Mouse (Mus musculus): ENCODE measurements around the gene Map4k2. TPM values are rescaled to one million over a fixed set of nuclear protein-coding genes. Genes with fewer than 3 reads are reported as not detected.

Map4k2 gene
- polyA plus RNA-seq, 1 experiment from 2014 or later, result 17.1 TPM

GRCm38 (mm10) chr19:6321786-6322621 lies 18.9 kb upstream of the Map4k2 start:
- no peaks in the 10 kb centered on the region for H3K4me1 ChIP-seq (replicated peaks)
- H3K4me3 ChIP-seq (replicated peaks), result no peak overlapping the region
- H3K9me3 ChIP-seq, result no peaks in the 10 kb centered on the region
- no peak overlapping the region for H3K9ac ChIP-seq (replicated peaks)
- no peak for ATAC-seq
- H3K36me3 ChIP-seq, result peaks cover 31% of the 10 kb centered on the region
- 87% methylated on average over 33 of the region's 33 CpGs for WGBS
- no peak overlapping the region for H3K4me2 ChIP-seq (replicated peaks)
- no peaks in the 10 kb centered on the region for H3K27me3 ChIP-seq
- H3K27ac ChIP-seq, result no peak overlapping the region

- no peak overlapping the region for H3K4me3 ChIP-seq (replicated peaks)
- H3K9me3 ChIP-seq, result no peaks in the 10 kb centered on the region
- no peak for ATAC-seq
- H3K9ac ChIP-seq (replicated peaks), result no peak overlapping the region
- H3K36me3 ChIP-seq, result 0 out of 2 replicates have a peak, but pooled peaks cover 11% of the 10 kb centered on the region
- H3K27ac ChIP-seq, result no peak overlapping the region
- no peak overlapping the region for H3K4me2 ChIP-seq (replicated peaks)
- no peaks in the 10 kb centered on the region for H3K4me1 ChIP-seq (replicated peaks)
- WGBS, result 80% methylated on average over 9 of the region's 9 CpGs
- no peaks in the 10 kb centered on the region for H3K27me3 ChIP-seq
Measured at GRCm38 (mm10) chr19:6324751-6325150, 16.2 kb upstream of the Map4k2 start.

GRCm38 (mm10) chr19:6331178-6331577 lies 9.8 kb upstream of the Map4k2 start:
- no peak for ATAC-seq
- 73% methylated on average over 5 of the region's 5 CpGs for WGBS
- no peak overlapping the region for H3K9ac ChIP-seq (replicated peaks)

GRCm38 (mm10) chr19:6331719-6332516 lies 9.0 kb upstream of the Map4k2 start:
- 21% methylated on average over 13 of the region's 13 CpGs for WGBS
- H3K4me3 ChIP-seq (replicated peaks), result 0 out of 2 replicates have a peak overlapping the region, but pooled peaks have one; percentile 13
- H3K27me3 ChIP-seq, result no peaks in the 10 kb centered on the region
- peaks cover 22% of the 10 kb centered on the region for H3K4me1 ChIP-seq (replicated peaks)
- peaks cover 3% of the 10 kb centered on the region; the same call in 1 of the 2 replicates for H3K36me3 ChIP-seq
- H3K27ac ChIP-seq, result no peak overlapping the region
- ATAC-seq, result no peak
- no peak overlapping the region for H3K9ac ChIP-seq (replicated peaks)
- no peaks in the 10 kb centered on the region for H3K9me3 ChIP-seq
- H3K4me2 ChIP-seq (replicated peaks), result peak overlapping the region; percentile 40

More at GRCm38 (mm10) chr19:6331178-6331577, 9.8 kb upstream of the Map4k2 start:
- Histone ChIP-seq H3K4me3 (replicated peaks) (no peak overlapping the region), H3K27me3 (no peaks in the 10 kb centered on the region), H3K9me3 (no peaks in the 10 kb centered on the region), H3K4me2 (replicated peaks) (no peak overlapping the region), H3K27ac (no peak overlapping the region), H3K36me3 (no peaks in the 10 kb centered on the region), H3K4me1 (replicated peaks) (peaks cover 14% of the 10 kb centered on the region)

- no peaks in the 10 kb centered on the region for H3K9me3 ChIP-seq
- peak overlapping the region; percentile 94 for H3K4me2 ChIP-seq (replicated peaks)
- peak overlapping the region; percentile 85 for H3K4me3 ChIP-seq (replicated peaks)
- H3K36me3 ChIP-seq, result peaks cover 24% of the 10 kb centered on the region
- ATAC-seq, result peak; percentile 2; the same call in 1 of the 2 replicates
- H3K27ac ChIP-seq, result peak overlapping the region; percentile 59
- H3K9ac ChIP-seq (replicated peaks), result 0 out of 2 replicates have a peak overlapping the region, but pooled peaks have one; percentile 10
- H3K27me3 ChIP-seq, result no peaks in the 10 kb centered on the region
- H3K4me1 ChIP-seq (replicated peaks), result peaks cover 30% of the 10 kb centered on the region
- WGBS, result 73% methylated on average over 9 of the region's 9 CpGs
Measured at GRCm38 (mm10) chr19:6333761-6334595, 7.0 kb upstream of the Map4k2 start.

- Histone ChIP-seq H3K27ac (peak within 1 kb of the TSS; percentile 82), H3K36me3 (peaks cover 33% of the 10 kb centered on the region), H3K4me3 (replicated peaks) (peak within 1 kb of the TSS; percentile 85), H3K9ac (replicated peaks) (peak within 1 kb of the TSS; percentile 88), H3K4me1 (replicated peaks) (peaks cover 33% of the 10 kb centered on the region), H3K4me2 (replicated peaks) (peak within 1 kb of the TSS; percentile 94), H3K27me3 (no peaks in the 10 kb centered on the region), H3K9me3 (no peaks in the 10 kb centered on the region)
- peak; percentile 96 for ATAC-seq
- WGBS, result under 1% methylated on average over 42 of the region's 43 CpGs
Measured at GRCm38 (mm10) chr19:6334673-6335457, 6.1 kb upstream of the Map4k2 start, which contains the start of gene Men1. Gene Men1, plus strand, starts transcription at chr19:6334979.

- ATAC-seq, result no peak; the same call in 1 of the 2 replicates
- WGBS, result under 1% methylated on average over 24 of the region's 25 CpGs
Measured at GRCm38 (mm10) chr19:6335458-6335827, 5.5 kb upstream of the Map4k2 start.

GRCm38 (mm10) chr19:6336920-6337319 lies 4.0 kb upstream of the Map4k2 start:
- H3K27ac ChIP-seq, result no peak overlapping the region
- peak overlapping the region; percentile 94 for H3K4me2 ChIP-seq (replicated peaks)
- no peaks in the 10 kb centered on the region for H3K9me3 ChIP-seq
- H3K4me1 ChIP-seq (replicated peaks), result peaks cover 49% of the 10 kb centered on the region
- H3K4me3 ChIP-seq (replicated peaks), result peak overlapping the region; percentile 85
- peaks cover 39% of the 10 kb centered on the region for H3K36me3 ChIP-seq
- peak overlapping the region; percentile 88 for H3K9ac ChIP-seq (replicated peaks)
- no peak for ATAC-seq
- H3K27me3 ChIP-seq, result no peaks in the 10 kb centered on the region
- WGBS, result 95% methylated on average over 10 of the region's 10 CpGs

More at GRCm38 (mm10) chr19:6335458-6335827, 5.5 kb upstream of the Map4k2 start:
- Histone ChIP-seq H3K4me2 (replicated peaks) (peak overlapping the region; percentile 94), H3K27me3 (no peaks in the 10 kb centered on the region), H3K9ac (replicated peaks) (peak overlapping the region; percentile 88), H3K4me1 (replicated peaks) (peaks cover 38% of the 10 kb centered on the region), H3K27ac (peak overlapping the region; percentile 82), H3K4me3 (replicated peaks) (peak overlapping the region; percentile 85), H3K9me3 (no peaks in the 10 kb centered on the region), H3K36me3 (peaks cover 38% of the 10 kb centered on the region)

- H3K4me1 ChIP-seq (replicated peaks), result peaks cover 48% of the 10 kb centered on the region
- no peak overlapping the region for H3K27ac ChIP-seq
- H3K27me3 ChIP-seq, result no peaks in the 10 kb centered on the region
- peaks cover 52% of the 10 kb centered on the region for H3K36me3 ChIP-seq
- no peak overlapping the region for H3K9ac ChIP-seq (replicated peaks)
- H3K4me3 ChIP-seq (replicated peaks), result no peak overlapping the region
- no peak overlapping the region for H3K4me2 ChIP-seq (replicated peaks)
- no peaks in the 10 kb centered on the region for H3K9me3 ChIP-seq
- 95% methylated on average over 7 of the region's 7 CpGs for WGBS
- ATAC-seq, result no peak
Measured at GRCm38 (mm10) chr19:6338171-6338570, 2.8 kb upstream of the Map4k2 start.

GRCm38 (mm10) chr19:6338716-6339115 lies 2.2 kb upstream of the Map4k2 start:
- WGBS, result 90% methylated on average over 11 of the region's 11 CpGs
- Histone ChIP-seq H3K4me2 (replicated peaks) (no peak overlapping the region), H3K4me1 (replicated peaks) (peaks cover 48% of the 10 kb centered on the region), H3K27me3 (no peaks in the 10 kb centered on the region), H3K27ac (no peak overlapping the region), H3K36me3 (peaks cover 57% of the 10 kb centered on the region), H3K9ac (replicated peaks) (no peak overlapping the region), H3K4me3 (replicated peaks) (no peak overlapping the region), H3K9me3 (no peaks in the 10 kb centered on the region)
- ATAC-seq, result no peak

- no peaks in the 10 kb centered on the region for H3K27me3 ChIP-seq
- H3K9me3 ChIP-seq, result no peaks in the 10 kb centered on the region
- peaks cover 47% of the 10 kb centered on the region for H3K4me1 ChIP-seq (replicated peaks)
- 95% methylated on average over 6 of the region's 6 CpGs for WGBS
- H3K27ac ChIP-seq, result no peak overlapping the region
- no peak for ATAC-seq
- no peak overlapping the region for H3K4me3 ChIP-seq (replicated peaks)
- H3K9ac ChIP-seq (replicated peaks), result no peak overlapping the region
- peaks cover 61% of the 10 kb centered on the region for H3K36me3 ChIP-seq
- H3K4me2 ChIP-seq (replicated peaks), result no peak overlapping the region
Measured at GRCm38 (mm10) chr19:6339191-6339590, 1.7 kb upstream of the Map4k2 start.
